Mouse (Mus musculus) CH12.LX (cell line): ENCODE results near the gene Tpsg1. TPM values are rescaled to one million over a fixed set of nuclear protein-coding genes. Genes with fewer than 3 reads are reported as not detected.

ENCODE experiments used
- DNase-seq: peaks from one replicate; pipeline ENCODE4 v3.0.0-alpha.2; 2013; ENCODE audit errors: extremely low read depth
- H3K27ac ChIP-seq: 2 replicates; pipeline ENCODE4 v1.5.1; 2012; ENCODE audit warnings: low read depth, mild to moderate bottlenecking, control low read depth, moderate library complexity; ENCODE audit not compliant: insufficient read depth
- H3K27me3 ChIP-seq: replicated peaks from 2 replicates; pipeline ENCODE3; 2012; ENCODE audit warnings: inconsistent platforms
- H3K36me3 ChIP-seq, 2 experiments: replicated peaks in 1 of 2; 2 replicates each; pipeline versions ENCODE3 to v1.6.1; 2012; ENCODE audit warnings: inconsistent platforms in 1 of 2, low read length in 1 of 2, mild to moderate bottlenecking in 1 of 2, mixed read lengths in 1 of 2, moderate library complexity in 1 of 2; ENCODE audit not compliant: control insufficient read depth in 1 of 2, insufficient read depth in 1 of 2
- H3K4me1 ChIP-seq, 2 experiments: 2 replicates each; pipeline ENCODE4 v1.6.1; 2012; ENCODE audit warnings: inconsistent platforms in 1 of 2, moderate library complexity in 1 of 2; ENCODE audit not compliant: insufficient read depth in 2 of 2, control insufficient read depth in 1 of 2
- H3K4me2 ChIP-seq: 2 replicates; pipeline ENCODE4 v1.6.1; 2012; ENCODE audit warnings: low read depth, mild to moderate bottlenecking, control low read depth; ENCODE audit not compliant: poor library complexity, insufficient read depth, severe bottlenecking
- H3K4me3 ChIP-seq, 3 experiments: fragments of 150-350 bp in 1 of 3; sonication (generic) in 1 of 3; replicated peaks in 1 of 3; 2 replicates each; pipeline versions ENCODE3 to v1.5.1; 2011 to 2012; ENCODE audit warnings: low read depth in 2 of 3, low read length in 2 of 3, mild to moderate bottlenecking in 2 of 3, moderate library complexity in 2 of 3, control low read depth in 1 of 3, improper control_type of control experiment in 1 of 3, inconsistent platforms in 1 of 3, mixed read lengths in 1 of 3; ENCODE audit not compliant: poor library complexity in 1 of 3
- H3K79me2 ChIP-seq: replicated peaks from 2 replicates; pipeline ENCODE4 v1.6.1; 2012; ENCODE audit warnings: mild to moderate bottlenecking, moderate library complexity; ENCODE audit not compliant: control insufficient read depth, poor library complexity, insufficient read depth, severe bottlenecking; ENCODE audit errors: extremely low read depth
- H3K9ac ChIP-seq: 2 replicates; pipeline ENCODE4 v1.6.1; 2012; ENCODE audit warnings: low read depth, mild to moderate bottlenecking, control low read depth, moderate library complexity; ENCODE audit not compliant: insufficient read depth
- H3K9me3 ChIP-seq: replicated peaks from 2 replicates; pipeline ENCODE3; 2012; ENCODE audit warnings: low read length, inconsistent platforms, mixed read lengths
- BHLHE40 ChIP-seq: IDR thresholded peaks from 2 replicates; pipeline ENCODE4 v1.6.1; 2011; ENCODE audit warnings: mild to moderate bottlenecking, low read depth, low read length, improper control_type of control experiment
- CHD2 ChIP-seq: IDR thresholded peaks from 2 replicates; pipeline ENCODE4 v1.6.1; 2011; ENCODE audit warnings: low read length, improper control_type of control experiment
- HCFC1 ChIP-seq: IDR thresholded peaks from 2 replicates; pipeline ENCODE4 v1.6.1; 2012; ENCODE audit warnings: low read depth, mild to moderate bottlenecking, inconsistent platforms, low read length, improper control_type of control experiment
- IRF4 ChIP-seq: IDR thresholded peaks from 2 replicates; pipeline ENCODE4 v1.6.1; 2014; ENCODE audit warnings: low read depth, mild to moderate bottlenecking, inconsistent platforms, low read length, improper control_type of control experiment
- JUND ChIP-seq: conservative IDR thresholded peaks from 2 replicates; pipeline ENCODE4 v1.6.1; 2011; ENCODE audit warnings: low read depth, low read length, improper control_type of control experiment
- MAX ChIP-seq: IDR thresholded peaks from 2 replicates; pipeline ENCODE4 v1.6.1; 2011; ENCODE audit warnings: low read length, improper control_type of control experiment
- MAZ ChIP-seq: IDR thresholded peaks from 2 replicates; pipeline ENCODE4 v1.6.1; 2012; ENCODE audit warnings: low read depth, mild to moderate bottlenecking, inconsistent platforms, low read length, improper control_type of control experiment, moderate library complexity
- TBP ChIP-seq: conservative IDR thresholded peaks from 2 replicates; pipeline ENCODE4 v1.6.1; 2011; ENCODE audit warnings: low read depth, low read length, improper control_type of control experiment
- USF2 ChIP-seq: conservative IDR thresholded peaks from 2 replicates; pipeline ENCODE4 v1.6.1; 2011; ENCODE audit warnings: low read depth, low read length, improper control_type of control experiment
- ZNF384 ChIP-seq: IDR thresholded peaks from 2 replicates; pipeline ENCODE4 v1.6.1; 2012; ENCODE audit warnings: low read depth, low read length, improper control_type of control experiment, inconsistent platforms
- dilution Hi-C: fragments of 300-500 bp; cut with MboI; formaldehyde crosslinking; loops from 2 replicates; pipeline ENCODE4 v1.14.3; 2020; ENCODE audit warnings: low sequenced_read_pairs; ENCODE audit not compliant: extremely low pct_unique_long_range_greater_than_20kb, extremely low pct_ligation_motif_present
- in situ Hi-C: fragments of 300-500 bp; cut with MboI; formaldehyde crosslinking; loops from 3 replicates; pipeline ENCODE4 v1.14.3; 2019; ENCODE audit warnings: low sequenced_read_pairs, low pct_ligation_motif_present, low pct_unique_long_range_greater_than_20kb, mixed read lengths
- polyA plus RNA-seq: library from polyadenylated mRNA; unstranded; fragments of >175 nt; gene quantifications from 2 replicates; pipeline ENCODE4 v1.2.1, GENCODE M21; 2012; ENCODE audit warnings: low read depth; ENCODE audit not compliant: insufficient read length
- total RNA-seq, 2 experiments: library from RNA; depleted of rRNA; stranded (reverse); fragments of 300-350 nt in 1 of 2; fragments of >200 nt in 1 of 2; gene quantifications; 2 replicates each; pipeline ENCODE4 v1.2.3; 2012 to 2014

The Tpsg1 gene
- total and polyA plus RNA-seq, 3 experiments, result not detected

DNA sequence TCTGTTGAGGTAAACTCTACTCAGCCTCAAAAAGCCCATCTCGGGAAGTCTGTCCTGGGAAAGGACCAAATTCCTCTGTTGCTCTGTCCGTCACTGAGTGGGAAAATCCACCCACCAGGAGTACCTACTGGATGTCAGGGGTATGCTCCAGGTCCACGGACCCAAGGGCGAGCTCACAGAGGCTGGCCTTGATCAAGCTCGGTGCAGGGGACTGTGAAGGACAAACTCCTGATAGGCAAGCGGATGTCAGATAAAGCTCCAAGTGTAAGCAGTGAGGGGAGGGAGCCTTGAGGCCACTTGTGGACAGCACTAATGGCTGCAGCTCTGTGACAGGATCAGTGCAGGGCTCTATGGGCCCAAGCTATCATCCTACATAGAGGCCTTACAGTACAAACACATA is 41.1 kb downstream of the Tpsg1 start:
- no peak overlapping the region for H3K4me2 ChIP-seq
- no peak for DNase-seq
- H3K4me3 ChIP-seq, result no peak overlapping the region
- no peaks in the 10 kb centered on the region for H3K9me3 ChIP-seq
- in situ Hi-C loops, result no loop called here
- no peak overlapping the region for H3K27ac ChIP-seq
- H3K36me3 ChIP-seq, result no peaks in the 10 kb centered on the region
- TF ChIP-seq TBP, result no peak
- TF ChIP-seq, all 38 proteins: peak for 0
- no peaks in the 10 kb centered on the region for H3K79me2 ChIP-seq
- H3K27me3 ChIP-seq, result peaks cover 78% of the 10 kb centered on the region
- no peaks in the 10 kb centered on the region for H3K4me1 ChIP-seq
- dilution Hi-C loops, result no loop called here
- H3K9ac ChIP-seq, result no peak overlapping the region

DNA sequence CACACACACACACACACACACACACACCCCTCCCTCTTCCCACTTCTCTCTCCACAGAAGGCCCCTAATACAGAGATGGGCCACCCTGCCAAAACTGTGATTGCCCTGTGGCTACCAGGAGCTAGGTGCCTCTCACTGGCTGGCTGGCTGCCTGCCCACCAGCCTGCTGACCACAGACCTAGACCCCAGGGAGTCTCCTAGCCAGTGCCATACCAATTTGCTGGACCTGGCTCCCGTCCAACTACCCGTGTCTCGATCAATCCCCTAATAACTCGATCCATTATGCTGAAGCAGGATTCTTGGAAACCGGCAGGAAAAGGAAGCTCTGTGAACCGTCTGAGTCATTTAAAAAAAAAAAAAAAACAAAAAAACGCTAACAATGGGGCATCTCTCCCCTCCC is 41.7 kb downstream of the Tpsg1 start:
- no peaks in the 10 kb centered on the region for H3K79me2 ChIP-seq
- dilution Hi-C loops (no loop called here), in situ Hi-C loops (no loop called here)
- no peaks in the 10 kb centered on the region for H3K9me3 ChIP-seq
- H3K27me3 ChIP-seq, result peaks cover 77% of the 10 kb centered on the region
- H3K27ac ChIP-seq, result no peak overlapping the region
- no peaks in the 10 kb centered on the region for H3K4me1 ChIP-seq
- H3K9ac ChIP-seq, result no peak overlapping the region
- DNase-seq, result no peak
- H3K4me3 ChIP-seq, result no peak overlapping the region
- H3K4me2 ChIP-seq, result no peak overlapping the region
- TF ChIP-seq IRF4, result no peak
- H3K36me3 ChIP-seq, result no peaks in the 10 kb centered on the region

DNA sequence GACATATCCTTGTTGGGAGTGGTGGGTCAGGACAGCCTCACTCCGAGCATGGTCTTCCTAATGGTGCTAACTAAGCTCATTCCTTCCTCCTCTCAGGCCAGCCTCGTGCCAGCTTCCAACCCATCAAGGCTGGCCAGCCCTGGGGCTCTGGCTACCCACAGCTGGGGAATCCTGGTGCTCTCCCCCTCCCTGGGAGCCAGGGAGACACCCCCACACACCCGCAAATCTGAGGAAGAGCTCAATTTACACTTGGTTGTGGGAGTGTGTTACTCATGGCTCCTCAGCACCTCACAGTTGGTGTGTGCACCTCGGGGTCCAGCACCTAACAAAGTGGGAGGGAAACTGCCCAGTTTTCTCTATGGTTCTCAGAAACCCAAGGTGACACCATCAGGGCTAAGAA is 42.2 kb downstream of the Tpsg1 start:
- Histone ChIP-seq H3K4me1 (no peaks in the 10 kb centered on the region), H3K36me3 (no peaks in the 10 kb centered on the region), H3K27me3 (peaks cover 79% of the 10 kb centered on the region), H3K9ac (no peak overlapping the region), H3K4me2 (no peak overlapping the region), H3K9me3 (no peaks in the 10 kb centered on the region), H3K27ac (no peak overlapping the region), H3K4me3 (no peak overlapping the region), H3K79me2 (no peaks in the 10 kb centered on the region)
- dilution Hi-C loops (no loop called here), in situ Hi-C loops (no loop called here)
- no peak for DNase-seq
- no peak for TF ChIP-seq MAZ
- no peak for TF ChIP-seq MAX
- TF ChIP-seq HCFC1, result no peak
- no peak for TF ChIP-seq CHD2
- TF ChIP-seq BHLHE40, result no peak
- TF ChIP-seq USF2, result no peak
- no peak for TF ChIP-seq ZNF384
- TF ChIP-seq JUND, result no peak
